Mouse (Mus musculus): ENCODE measurements around the gene Gm5741.

DNA sequence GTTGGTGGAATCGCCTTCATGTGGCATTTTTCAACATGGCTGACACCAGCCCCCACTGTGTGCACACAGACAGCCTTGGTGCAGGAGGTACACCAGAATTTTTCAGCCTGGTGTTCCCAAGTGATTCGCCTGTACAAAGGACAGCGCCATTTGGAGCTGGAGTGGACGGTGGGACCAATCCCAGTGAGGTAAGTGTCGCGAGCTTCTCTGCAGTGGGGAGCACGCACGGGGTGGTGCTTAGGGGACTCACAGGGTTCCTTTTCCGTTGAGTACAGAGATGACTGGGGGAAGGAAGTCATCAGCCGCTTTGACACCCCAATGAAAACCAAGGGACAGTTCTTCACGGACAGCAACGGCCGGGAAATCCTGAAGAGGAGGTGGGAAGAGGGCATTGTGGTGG is 27.3 kb upstream of the Gm5741 start:
- TF ChIP-seq POLR2A (IDR thresholded peaks at IDR 0.05; ENCODE audit: low read depth, low read length), result no peak
- no peak for TF ChIP-seq CTCF (IDR thresholded peaks at IDR 0.05; ENCODE audit: extremely low read depth, insufficient read length, insufficient replicate concordance, low read depth, low read length)

Data from small intestine, adult 2 months (tissue).